Mouse (Mus musculus) layer of hippocampus, adult 18-20 months (tissue): ENCODE results near the gene Pdss2. TPM values are rescaled to one million over a fixed set of nuclear protein-coding genes. Genes with fewer than 3 reads are reported as not detected.
"Not testable (repeated sequence)": the region's sequence is repeated elsewhere in the genome, so short reads cannot be mapped to it uniquely, and the experiment has no call there.

Experiments
- DNase-seq, 2 experiments: peaks; one replicate each; pipeline ENCODE4 v3.0.0; 2022; ENCODE audit warnings: low spot score in 2 of 2
- total RNA-seq, 2 experiments: library from RNA; stranded (reverse); gene quantifications; 2 replicates each; pipeline ENCODE4 v1.2.3; 2021

The Pdss2 gene
- total RNA-seq, 2 experiments from 2014 or later, result 18.3 to 19.6 TPM

DNA sequence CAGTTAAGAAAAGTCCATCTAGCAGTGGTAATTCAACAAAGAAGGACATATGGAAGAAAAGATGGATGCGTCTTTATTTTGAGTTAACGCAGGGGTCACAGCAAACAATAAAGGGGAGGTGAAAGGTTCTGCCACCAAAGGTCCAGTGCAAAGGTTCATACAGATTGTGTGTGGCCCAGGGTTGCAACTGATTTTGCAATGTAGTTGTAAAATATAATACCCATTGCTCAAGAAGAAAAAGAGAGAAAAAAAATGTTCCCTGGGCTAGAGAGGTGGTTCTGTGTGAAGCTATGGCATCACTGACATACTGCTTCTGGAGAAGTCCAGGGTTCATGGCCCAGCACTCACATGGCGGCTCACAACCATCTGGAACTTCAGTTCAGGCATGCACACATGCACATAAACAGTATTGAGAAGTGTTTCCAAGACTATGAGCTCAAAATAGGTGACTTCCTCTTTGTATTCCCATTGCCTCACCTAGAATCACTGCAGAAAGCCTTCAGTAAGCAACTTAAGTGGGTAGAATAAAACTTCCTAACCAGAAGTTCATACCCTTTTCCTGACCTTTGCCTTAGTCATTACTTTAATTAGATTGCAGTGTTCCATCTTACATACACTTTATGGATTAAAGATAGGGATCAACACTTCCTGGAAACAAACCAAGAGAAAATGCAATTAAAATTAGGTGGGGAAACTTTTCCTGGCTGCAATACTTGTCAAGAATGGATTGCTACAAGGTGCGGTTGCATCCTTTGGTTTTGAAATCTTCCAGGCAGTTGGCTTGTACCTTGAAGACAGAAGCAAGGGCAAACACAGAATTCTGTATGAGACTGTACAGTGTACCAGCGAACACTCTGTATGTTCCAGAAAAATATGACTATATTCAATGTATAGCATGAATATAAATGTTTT lies 14.7 kb downstream of the Pdss2 start:
- DNase-seq, result no peak

DNA sequence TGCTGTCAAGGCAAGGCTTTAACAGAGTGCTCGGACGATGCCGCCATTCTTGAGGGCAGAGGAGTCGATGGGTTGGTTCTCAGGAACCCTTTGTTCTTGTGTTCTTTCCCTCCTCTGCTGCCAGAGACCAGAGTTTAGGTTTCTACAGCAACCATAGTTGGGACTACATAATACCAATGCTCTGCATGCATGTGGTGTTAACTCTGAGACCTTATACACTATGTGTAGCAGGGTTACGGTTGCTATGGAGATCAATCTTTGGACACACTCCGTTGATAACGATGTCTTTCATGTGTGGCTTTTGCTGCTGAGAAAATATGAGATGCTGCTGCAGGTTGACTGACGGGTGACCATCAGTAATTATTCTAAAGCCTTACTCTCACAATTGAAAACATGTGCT lies 20.9 kb downstream of the Pdss2 start:
- DNase-seq, result no peak

DNA sequence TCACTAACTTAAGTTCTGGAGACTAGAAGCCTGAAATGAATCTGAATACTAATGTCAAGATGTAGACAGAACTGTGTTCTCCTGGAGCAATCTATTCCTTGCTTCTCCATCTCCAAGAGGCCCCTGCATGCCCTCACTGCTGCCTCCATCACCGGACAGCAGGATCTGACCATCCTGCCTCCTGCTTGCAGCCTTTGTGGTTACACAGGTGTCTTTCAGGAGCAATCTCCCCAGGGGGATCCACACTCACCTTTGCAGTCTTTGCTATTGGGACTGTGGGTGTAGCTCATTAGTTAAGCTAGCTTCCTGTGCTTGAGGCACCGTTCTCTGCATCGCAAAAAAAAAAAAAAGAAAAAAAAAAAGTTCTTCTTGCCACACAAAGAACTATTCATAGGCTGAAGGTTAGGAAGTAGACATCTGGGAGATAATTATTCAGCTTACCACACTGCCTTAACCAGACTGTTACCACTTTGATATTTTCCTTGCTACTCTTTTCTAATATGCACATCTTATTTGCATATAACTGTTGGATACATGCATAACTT lies 23.0 kb downstream of the Pdss2 start:
- no peak for DNase-seq

DNA sequence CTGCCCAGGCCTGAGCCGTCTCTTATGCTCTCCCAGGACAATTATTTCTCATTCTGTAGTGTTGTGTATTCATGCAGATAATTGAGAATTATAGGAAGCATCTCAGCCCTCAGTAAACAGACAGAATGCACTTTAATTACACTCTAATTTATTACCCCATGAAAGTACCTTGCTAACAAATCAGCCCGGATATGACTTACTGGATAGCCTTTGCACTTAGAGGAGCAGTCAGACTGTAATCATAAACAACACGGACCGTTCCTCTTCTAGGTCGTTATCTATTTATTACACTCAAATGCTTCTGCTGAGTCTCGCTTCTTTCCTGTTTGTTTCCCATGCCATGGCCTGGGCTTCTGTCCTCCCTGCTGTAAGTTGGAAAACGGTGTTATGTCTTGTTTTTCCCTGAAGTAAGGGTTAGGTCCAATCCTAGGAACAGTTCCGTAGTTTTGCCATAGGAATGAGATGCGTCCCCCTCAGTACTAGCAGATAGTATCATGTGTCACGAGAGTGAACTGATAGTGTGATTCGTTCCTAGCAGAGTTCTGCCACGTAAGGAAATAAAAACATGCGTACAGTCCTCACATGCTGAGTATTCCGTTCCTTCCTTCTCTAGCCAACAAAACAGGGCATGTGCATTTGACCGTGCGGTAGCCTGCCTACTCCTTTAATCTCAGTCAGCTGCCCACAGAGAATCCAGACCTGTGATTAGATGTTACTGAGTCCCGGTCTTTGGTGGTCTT lies 24.3 kb downstream of the Pdss2 start:
- DNase-seq, result no peak

DNA sequence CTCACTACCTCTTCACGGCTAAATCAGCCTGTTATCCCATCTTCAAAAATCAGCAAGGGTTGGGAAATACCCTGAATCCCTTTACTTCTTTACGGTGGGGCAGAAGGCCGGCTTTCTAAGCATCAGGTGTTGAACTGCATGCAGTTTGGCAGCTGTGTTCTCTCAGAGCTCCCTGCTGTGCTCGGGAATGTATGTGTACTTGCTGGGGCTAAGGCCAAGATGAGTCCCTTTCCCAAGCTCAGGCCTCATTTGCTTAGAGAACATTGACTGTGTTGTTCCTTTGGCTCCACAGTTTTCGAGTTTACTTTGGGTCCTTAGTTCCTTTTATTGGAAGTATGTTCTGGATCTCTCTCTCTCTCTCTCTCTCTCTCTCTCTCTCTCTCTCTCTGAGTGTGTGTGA lies 26.7 kb downstream of the Pdss2 start:
- DNase-seq, result no peak

DNA sequence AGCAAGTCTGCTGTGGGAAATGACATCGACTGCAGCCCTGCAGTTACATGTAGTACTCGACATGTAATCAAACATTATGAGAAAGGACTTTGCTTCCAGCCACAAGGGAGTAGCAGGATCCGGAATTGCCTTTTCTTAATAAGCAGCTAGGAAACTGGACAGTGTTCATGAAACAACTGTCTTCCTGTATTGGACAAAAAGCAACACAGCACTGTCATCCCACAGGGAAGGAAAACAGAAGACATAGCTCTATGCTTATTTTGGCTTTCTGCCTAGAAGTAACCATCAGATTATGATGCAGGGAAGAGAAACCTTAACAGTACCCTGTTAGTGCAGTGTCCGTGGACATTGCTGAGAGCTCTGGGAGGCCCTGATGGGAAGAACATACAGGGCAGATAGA lies 31.0 kb downstream of the Pdss2 start:
- no peak for DNase-seq

DNA sequence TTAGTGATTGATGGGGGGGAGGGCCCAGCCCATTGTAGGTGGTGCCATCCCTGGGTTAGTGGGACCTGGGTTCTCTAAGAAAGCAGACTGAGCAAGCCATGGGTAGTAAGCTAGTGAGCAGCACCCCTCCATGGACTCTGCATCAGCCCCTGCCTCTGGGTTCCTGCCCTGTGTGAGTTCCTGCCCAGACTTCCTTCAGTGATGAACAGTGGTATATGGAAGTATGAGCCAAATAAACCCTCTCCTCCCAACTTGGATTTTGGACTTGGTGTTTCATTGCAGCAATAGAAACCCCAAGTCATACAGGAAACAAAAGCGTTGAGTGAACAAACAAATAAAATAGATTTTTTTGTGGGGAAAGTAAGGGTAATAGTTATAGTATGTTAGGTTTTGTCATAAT lies 35.7 kb downstream of the Pdss2 start:
- DNase-seq, result not testable (repeated sequence)

DNA sequence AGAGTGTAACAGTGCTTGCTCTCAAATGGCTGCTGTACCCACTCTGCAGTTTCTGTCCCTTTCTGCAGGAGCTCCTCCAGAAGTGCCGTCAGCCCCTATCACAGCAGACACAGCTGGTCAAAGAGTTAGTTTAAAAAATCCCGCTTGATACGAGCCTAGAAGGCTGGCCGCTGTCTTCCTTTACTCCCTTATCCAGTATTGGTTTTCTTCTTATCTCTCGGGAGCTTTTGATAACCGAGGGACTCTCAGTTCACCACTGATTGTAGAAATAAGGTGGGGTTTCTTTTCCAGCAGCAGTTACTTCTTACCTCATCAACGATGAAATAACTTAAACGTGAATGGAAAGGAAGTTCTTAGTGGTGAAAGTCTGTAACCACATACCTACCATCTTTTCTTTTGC lies 36.2 kb downstream of the Pdss2 start:
- DNase-seq, result not testable (repeated sequence)

DNA sequence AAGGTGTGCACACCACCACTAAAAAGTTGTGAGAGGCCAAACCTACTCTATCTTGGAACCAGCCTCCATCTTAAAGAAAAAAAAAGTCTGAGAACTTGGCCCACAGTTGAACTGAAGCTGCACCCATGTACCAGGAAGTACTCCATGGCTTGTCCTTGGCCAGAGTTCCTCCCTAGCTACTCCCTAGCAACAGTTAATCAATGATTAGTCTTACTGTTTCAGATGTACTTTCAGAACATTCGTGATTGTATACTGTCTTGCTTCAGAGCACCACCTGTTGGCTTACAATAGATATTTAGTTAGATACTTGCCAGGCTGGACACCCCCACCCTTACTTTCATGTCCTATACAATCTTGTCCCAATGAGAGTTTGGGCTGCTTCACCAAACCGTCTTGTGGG lies 50.0 kb downstream of the Pdss2 start:
- DNase-seq, result no peak

DNA sequence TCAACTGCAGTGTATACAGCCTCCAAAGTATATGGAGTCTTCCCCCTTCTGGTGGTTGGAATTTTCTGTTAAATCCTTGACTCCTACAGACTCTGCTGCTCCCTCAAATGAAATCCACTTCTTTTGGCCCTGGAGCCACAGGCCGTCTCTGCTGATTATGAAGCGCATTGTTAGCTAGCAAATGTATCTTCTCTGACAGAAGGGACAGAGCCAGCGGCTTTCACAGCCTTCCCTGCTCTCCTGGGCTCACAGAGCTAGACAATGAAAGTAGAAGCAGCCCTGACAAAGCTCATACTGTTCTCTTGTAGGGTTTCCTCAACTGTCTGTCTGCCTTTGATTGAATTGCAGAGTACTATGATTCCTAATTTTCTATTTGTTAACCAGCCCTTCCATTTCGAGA lies 51.1 kb downstream of the Pdss2 start:
- DNase-seq, result no peak

DNA sequence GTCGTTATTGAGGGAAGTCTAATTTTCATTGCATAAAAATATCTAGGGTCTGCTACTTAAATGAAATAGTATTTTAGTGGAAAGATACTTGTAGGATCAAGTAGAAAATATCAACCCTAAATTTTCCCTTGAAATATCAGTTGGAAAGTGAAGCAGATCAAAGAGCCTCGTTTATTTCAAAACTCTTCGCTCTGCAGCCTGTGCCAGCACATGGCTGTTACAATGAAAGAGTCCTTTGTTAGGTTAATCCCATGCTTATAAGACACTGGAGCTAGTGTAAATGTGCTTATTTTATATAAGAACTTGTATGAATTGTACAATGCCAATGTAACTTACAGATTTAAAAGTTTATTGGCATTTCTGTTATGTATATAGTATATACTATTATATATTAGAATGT lies 51.8 kb downstream of the Pdss2 start:
- DNase-seq, result no peak

DNA sequence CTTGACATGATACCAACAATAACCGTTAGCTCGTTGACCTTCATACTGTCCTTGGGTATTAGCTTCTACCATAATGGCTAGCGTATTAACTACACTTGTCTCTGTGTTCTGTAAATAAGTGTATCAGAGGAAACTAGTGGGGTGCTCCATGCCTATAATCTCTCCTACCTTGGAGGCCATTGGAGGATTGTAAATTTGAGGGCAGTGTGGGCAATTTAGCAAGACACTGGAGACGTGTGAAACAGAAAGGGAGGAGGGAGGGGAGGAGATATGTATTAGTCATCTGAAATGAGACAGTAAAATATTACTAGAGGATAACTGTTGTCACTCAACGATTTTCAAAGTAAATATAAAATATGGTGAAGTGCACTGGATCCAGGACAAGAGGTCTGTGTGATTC lies 54.2 kb downstream of the Pdss2 start:
- DNase-seq, result no peak

DNA sequence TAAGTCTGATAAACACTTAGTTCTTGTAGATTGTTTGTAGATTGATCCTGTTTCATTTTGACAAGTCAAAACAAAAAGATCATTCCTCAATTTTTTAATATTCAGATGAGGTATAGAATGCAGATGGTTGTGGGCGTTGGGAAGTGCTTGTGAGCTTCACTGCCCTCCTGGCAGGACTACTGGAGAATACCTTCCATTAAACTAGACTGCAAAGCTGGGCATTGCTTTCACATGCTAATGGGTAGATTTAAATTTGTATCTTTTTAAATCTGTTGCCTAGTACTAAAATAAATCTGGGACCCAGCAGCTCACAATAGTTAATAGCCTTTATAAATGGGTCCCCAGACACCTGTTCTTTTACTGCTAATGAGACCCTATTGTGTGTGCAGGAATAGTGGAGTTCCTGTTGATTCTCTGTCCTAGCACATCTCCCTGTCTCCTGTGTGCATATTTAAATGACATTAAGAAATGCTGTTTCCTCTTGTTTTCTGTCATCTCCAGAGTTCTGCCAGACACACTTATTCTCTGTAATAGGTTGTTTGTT lies 54.9 kb downstream of the Pdss2 start:
- DNase-seq, result peak in 1 of 2 experiments; percentile 23

DNA sequence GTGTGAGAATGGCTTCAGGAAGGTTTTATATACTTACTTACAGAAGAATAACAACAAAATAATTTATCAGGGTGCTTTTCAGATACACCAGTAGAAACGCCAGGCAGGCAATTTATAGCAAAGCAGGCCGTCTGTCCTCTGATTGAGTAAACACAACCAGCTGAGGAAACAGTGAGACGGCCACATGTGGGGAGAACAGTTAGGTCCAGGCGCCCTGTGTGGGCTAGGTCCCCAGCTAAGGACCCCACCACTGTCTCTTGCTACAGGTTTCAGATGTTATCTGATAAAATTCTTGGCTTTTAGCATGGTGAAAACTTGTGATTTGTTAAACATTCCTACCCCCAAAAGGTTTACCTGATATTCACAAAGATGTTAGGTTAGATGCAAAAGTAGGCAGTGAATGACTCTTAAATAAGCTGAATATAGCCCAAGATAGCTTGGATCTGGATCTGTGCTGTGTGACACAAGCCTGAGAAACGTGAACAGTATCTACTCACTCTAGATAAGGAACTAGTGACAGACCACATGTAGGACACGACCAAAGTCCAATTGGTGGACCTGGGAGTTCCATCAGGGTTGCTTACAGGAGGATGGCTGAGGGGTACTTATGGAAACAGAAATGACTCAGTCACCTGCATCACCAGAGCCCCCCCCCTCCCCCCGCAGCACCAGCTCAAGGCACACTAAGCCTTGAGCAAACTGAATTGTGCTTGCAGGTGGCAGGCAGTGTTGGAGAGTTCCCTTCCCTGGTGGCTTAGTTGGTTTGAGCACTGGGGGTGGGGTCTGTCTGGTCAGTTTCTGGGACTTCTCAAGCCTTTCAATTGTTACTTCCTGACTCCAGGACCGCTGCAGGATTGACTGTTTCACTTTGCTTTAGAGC lies 56.2 kb downstream of the Pdss2 start:
- no peak for DNase-seq

DNA sequence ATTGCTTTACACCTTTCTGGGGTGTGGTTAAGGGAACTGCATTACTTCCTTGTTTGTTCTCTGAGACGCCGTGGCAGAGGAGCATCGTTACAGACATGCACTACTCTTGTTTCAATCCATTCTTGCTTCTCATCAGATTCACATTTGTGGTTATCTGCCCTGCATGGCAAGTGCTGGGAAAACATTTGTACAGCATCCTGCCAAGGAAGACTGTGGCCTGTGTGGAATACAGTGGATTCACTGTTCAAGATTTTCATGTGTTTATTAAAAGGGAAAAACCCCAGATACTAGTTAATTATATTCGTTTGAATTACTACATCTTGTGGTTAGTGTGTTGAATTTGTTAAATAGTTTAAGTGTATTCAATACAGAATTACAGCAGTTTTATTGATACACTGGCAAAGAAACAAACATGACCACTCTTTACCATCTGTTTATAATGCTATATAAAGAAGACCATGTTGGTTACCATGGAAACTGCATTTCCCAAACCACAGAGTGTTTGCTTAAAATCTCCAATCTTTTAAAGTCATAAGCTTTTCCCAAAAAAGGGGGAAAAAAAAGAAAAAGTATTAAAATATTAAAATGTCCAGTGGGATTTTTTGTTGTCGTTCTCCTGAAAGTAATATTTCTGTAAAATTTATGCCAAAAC lies 58.5 kb downstream of the Pdss2 start:
- DNase-seq, result peak in 1 of 2 experiments; percentile 45

DNA sequence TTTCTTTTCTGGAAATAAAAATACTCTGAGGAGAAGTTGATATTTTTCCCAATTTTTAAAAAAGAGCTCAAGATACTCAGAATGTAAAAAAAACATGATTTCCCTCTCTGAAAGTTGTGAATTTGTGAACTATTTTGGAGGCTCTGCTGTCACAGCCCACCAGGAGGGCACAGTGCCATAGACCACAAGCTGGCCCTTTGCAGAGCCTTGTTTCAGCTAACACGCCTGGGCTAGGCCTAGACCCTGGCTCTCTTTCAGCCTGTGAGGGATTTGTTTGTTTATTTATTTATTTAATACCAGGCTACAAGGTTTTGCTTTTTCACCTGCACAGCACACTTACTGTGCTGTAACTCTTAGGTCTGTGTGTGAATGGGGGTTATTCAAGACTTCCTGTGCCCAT lies 64.3 kb downstream of the Pdss2 start:
- no peak for DNase-seq

DNA sequence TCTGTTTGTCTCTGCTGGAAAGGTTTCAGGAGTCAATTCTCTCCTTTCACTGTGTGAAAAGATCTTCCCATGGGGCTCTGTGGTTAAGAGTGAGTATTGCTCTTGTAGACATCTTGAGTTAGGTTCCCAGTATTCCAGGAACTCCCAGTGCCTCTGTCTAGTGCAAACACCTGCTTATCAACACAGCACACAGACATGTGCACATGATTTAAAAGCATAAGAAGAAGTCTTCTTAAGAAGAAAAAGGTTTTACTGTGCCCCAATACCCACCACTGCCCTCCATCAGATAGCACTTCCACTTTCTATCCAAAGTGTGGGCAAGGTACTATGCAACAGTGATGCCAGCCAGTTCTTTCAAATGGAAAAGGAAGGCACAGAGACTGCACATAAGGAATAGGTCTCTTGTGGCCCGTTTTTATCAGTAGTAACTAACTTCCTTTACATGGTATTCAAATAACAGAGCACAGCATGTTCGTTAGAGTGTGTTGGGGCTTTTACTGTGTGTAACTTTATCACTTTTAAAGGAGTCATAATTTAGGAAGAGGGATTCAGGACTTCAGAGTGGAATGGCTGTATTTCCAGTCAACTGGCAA lies 69.4 kb downstream of the Pdss2 start:
- DNase-seq, result no peak

DNA sequence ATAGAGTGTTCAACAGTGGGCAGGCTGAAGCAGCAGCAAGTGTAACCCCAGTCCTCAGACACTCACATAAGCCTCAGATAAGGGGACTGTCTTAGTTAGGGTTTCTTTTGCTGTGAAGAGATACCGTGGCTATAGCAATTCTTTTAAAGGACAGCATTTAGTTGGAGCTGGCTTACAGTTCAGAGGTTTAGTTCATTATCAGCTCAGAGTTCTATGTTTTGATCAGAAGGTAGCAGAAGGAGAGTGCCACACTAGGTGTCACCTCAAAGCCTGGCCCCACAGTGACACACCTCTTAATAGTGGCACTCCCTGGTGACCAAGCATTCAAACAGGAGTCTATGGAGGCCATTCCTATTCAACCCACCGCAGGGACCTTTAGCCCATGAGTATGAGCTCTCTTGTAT lies 70.0 kb downstream of the Pdss2 start:
- DNase-seq, result no peak

DNA sequence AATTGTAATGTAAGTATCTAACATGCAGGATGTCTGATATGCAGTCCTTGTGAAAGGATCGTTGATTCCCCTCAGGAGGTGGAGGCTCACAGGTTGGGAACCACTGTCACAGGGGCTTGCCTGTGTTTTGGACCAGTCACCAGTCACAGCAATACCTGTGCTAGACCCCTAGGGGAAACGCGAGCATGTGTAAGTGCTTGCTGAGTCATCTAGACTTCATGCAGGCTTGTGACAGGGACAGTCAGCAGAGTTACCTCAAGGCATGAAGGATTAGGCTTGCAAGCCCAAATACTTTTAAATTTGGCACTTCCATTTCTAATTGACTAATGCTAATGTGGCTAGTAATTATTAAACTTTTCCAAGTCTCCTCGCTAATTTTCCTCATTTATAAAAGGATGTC lies 71.2 kb downstream of the Pdss2 start:
- DNase-seq, result no peak

DNA sequence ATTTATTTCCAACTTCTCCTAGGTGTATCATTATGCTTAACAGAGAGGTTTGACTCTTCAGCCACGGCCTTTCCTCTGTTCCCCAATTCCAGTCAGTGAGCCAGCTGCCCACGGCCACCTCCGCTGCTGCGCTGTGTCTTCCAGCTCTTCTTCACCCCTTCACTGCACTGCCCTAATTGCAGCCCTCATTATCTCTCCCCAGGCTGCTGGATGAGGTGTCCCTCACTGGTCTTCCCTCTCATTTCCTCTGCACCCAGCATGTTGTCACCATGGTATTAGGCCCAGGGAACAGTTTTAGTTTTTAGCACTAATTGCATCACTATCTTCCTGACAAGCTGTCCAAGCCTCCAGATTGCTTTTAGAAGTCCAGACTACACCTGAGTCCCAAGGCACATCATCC lies 73.0 kb downstream of the Pdss2 start:
- no peak for DNase-seq
